Mouse (Mus musculus) sigmoid colon, adult 10 weeks (tissue): ENCODE results near the gene Aipl1. TPM values are rescaled to one million over a fixed set of nuclear protein-coding genes. Genes with fewer than 3 reads are reported as not detected.

ENCODE experiments used
- polyA plus RNA-seq: library from polyadenylated mRNA; stranded (reverse); fragments of 350-450 nt; fragmentation: Illumina TruSeq; extraction: RNeasy Lipid Tissue Mini Kit (QIAGEN cat#74804); gene quantifications from one replicate; pipeline ENCODE4 v1.2.3, GENCODE M21; 2014; ENCODE audit warnings: low read depth, low replicate concordance

Aipl1 gene
- not detected for polyA plus RNA-seq

GRCm38 (mm10) chr11:72037409-72037808 is at the start of gene Aipl1:
Aipl1 (minus strand) TSS chr11:72037509.

GRCm38 (mm10) chr11:72041768-72042607 is 4.7 kb upstream of the Aipl1 start, which contains the start of gene Pimreg:
Pimreg (plus strand) TSS chr11:72042032.

Other genes starting within 250 kb of the Aipl1 start
- gene Pimreg, start 4.5 kb upstream of the Aipl1 start, polyA plus RNA-seq = 0.38 TPM
- gene Pitpnm3, start 98.3 kb upstream of the Aipl1 start, polyA plus RNA-seq = 3.4 TPM
- not detected for gene Gm43951, start 169.3 kb upstream of the Aipl1 start, polyA plus RNA-seq
- 12.1 TPM for gene 4933427D14Rik, start 169.9 kb upstream of the Aipl1 start, polyA plus RNA-seq
- 195 TPM for gene Txndc17, start 170.0 kb upstream of the Aipl1 start, polyA plus RNA-seq
- gene Med31, start 178.1 kb upstream of the Aipl1 start, polyA plus RNA-seq = 15.8 TPM
- not detected for gene Slc13a5, start 229.7 kb upstream of the Aipl1 start, polyA plus RNA-seq